Mouse (Mus musculus) MEL (cell line): ENCODE results near the gene Nfrkb. TPM values are rescaled to one million over a fixed set of nuclear protein-coding genes. Genes with fewer than 3 reads are reported as not detected.

Experiments
- DNase-seq: peaks from one replicate; pipeline ENCODE4 v3.0.0; 2011; ENCODE audit warnings: low read depth, low spot score
- H3K27ac ChIP-seq: 2 replicates; pipeline ENCODE4 v1.5.1; 2012; ENCODE audit warnings: low read depth, mild to moderate bottlenecking, control low read depth, low read length, moderate library complexity; ENCODE audit not compliant: control insufficient read depth
- H3K27me3 ChIP-seq, 2 experiments: fragments of 150-350 bp in 1 of 2; sonication (generic) in 1 of 2; 2 replicates each; pipeline ENCODE4 v1.6.1; 2012; ENCODE audit warnings: low read length in 2 of 2, mild to moderate bottlenecking in 2 of 2, improper control_type of control experiment in 1 of 2, moderate library complexity in 1 of 2; ENCODE audit not compliant: insufficient read depth in 2 of 2, control insufficient read depth in 1 of 2
- H3K36me3 ChIP-seq, 2 experiments: 2 replicates each; pipeline ENCODE4 v1.6.1; 2012 to 2014; ENCODE audit warnings: low read length in 2 of 2, improper control_type of control experiment in 1 of 2, inconsistent platforms in 1 of 2, mild to moderate bottlenecking in 1 of 2; ENCODE audit not compliant: insufficient read depth in 2 of 2, control insufficient read depth in 1 of 2
- H3K4me1 ChIP-seq, 2 experiments: fragments of 150-350 bp in 1 of 2; sonication (generic) in 1 of 2; 2 replicates each; pipeline ENCODE4 v1.6.1; 2012; ENCODE audit warnings: low read length in 2 of 2, improper control_type of control experiment in 1 of 2, mild to moderate bottlenecking in 1 of 2; ENCODE audit not compliant: insufficient read depth in 2 of 2, control insufficient read depth in 1 of 2
- H3K4me3 ChIP-seq, 2 experiments: fragments of 150-350 bp in 1 of 2; sonication (generic) in 1 of 2; 2 replicates each; pipeline ENCODE4 v1.5.1; 2012; ENCODE audit warnings: low read depth in 2 of 2, low read length in 2 of 2, mild to moderate bottlenecking in 2 of 2, moderate library complexity in 2 of 2, control low read depth in 1 of 2, improper control_type of control experiment in 1 of 2; ENCODE audit not compliant: control insufficient read depth in 1 of 2, insufficient read depth in 1 of 2
- H3K79me2 ChIP-seq: 2 replicates; pipeline ENCODE4 v1.6.1; 2012; ENCODE audit warnings: mild to moderate bottlenecking, low read length, moderate library complexity; ENCODE audit not compliant: control insufficient read depth, poor library complexity, insufficient read depth
- H3K9ac ChIP-seq: 2 replicates; pipeline ENCODE4 v1.6.1; 2012; ENCODE audit warnings: low read depth, mild to moderate bottlenecking, control low read depth, low read length, moderate library complexity; ENCODE audit not compliant: control insufficient read depth, poor library complexity, severe bottlenecking
- H3K9me3 ChIP-seq: fragments of 150-350 bp; sonication (generic); replicated peaks from 2 replicates; pipeline ENCODE4 v1.6.1; 2012; ENCODE audit warnings: mild to moderate bottlenecking, low read length, improper control_type of control experiment, moderate library complexity; ENCODE audit not compliant: insufficient read depth
- BHLHE40 ChIP-seq: IDR thresholded peaks from 2 replicates; pipeline ENCODE4 v1.6.1; 2012; ENCODE audit warnings: low read depth, mild to moderate bottlenecking, inconsistent platforms, low read length, improper control_type of control experiment, borderline replicate concordance
- CHD2 ChIP-seq: IDR thresholded peaks from 2 replicates; pipeline ENCODE4 v1.6.1; 2011; ENCODE audit warnings: low read length, improper control_type of control experiment
- E2F4 ChIP-seq: IDR thresholded peaks from 2 replicates; pipeline ENCODE4 v1.6.1; 2011; ENCODE audit warnings: low read depth, low read length, improper control_type of control experiment, borderline replicate concordance
- ELF1 ChIP-seq: IDR thresholded peaks from 2 replicates; pipeline ENCODE4 v1.6.1; 2014; ENCODE audit warnings: low read depth, mild to moderate bottlenecking, inconsistent platforms, low read length, improper control_type of control experiment, moderate library complexity
- ETS1 ChIP-seq: IDR thresholded peaks from 2 replicates; pipeline ENCODE4 v1.6.1; 2012; ENCODE audit warnings: low read depth, mild to moderate bottlenecking, inconsistent platforms, low read length, improper control_type of control experiment, moderate library complexity
- GABPA ChIP-seq: IDR thresholded peaks from 2 replicates; pipeline ENCODE4 v1.6.1; 2012; ENCODE audit warnings: low read depth, mild to moderate bottlenecking, inconsistent platforms, low read length, improper control_type of control experiment, moderate library complexity
- GATA1 ChIP-seq: IDR thresholded peaks from 2 replicates; pipeline ENCODE4 v1.6.1; 2011; ENCODE audit warnings: low read depth, low read length, improper control_type of control experiment
- MAZ ChIP-seq: IDR thresholded peaks from 2 replicates; pipeline ENCODE4 v1.6.1; 2012; ENCODE audit warnings: low read depth, mild to moderate bottlenecking, inconsistent platforms, low read length, improper control_type of control experiment
- MEF2A ChIP-seq: IDR thresholded peaks from 2 replicates; pipeline ENCODE4 v1.6.1; 2014; ENCODE audit warnings: low read depth, mild to moderate bottlenecking, inconsistent platforms, low read length, improper control_type of control experiment; ENCODE audit not compliant: poor library complexity, insufficient replicate concordance, severe bottlenecking; ENCODE audit errors: extremely low read depth
- MXI1 ChIP-seq: IDR thresholded peaks from 2 replicates; pipeline ENCODE4 v1.6.1; 2011; ENCODE audit warnings: mild to moderate bottlenecking, low read depth, low read length, improper control_type of control experiment
- MYB ChIP-seq: IDR thresholded peaks from 2 replicates; pipeline ENCODE4 v1.6.1; 2011; ENCODE audit warnings: mild to moderate bottlenecking, low read depth, low read length, improper control_type of control experiment
- MYC ChIP-seq: IDR thresholded peaks from 2 replicates; pipeline ENCODE4 v1.6.1; 2011; ENCODE audit warnings: low read depth, mild to moderate bottlenecking, low read length, improper control_type of control experiment, moderate library complexity
- NELFE ChIP-seq: IDR thresholded peaks from 2 replicates; pipeline ENCODE4 v1.6.1; 2011; ENCODE audit warnings: low read depth, low read length, improper control_type of control experiment
- NRF1 ChIP-seq: IDR thresholded peaks from 2 replicates; pipeline ENCODE4 v1.6.1; 2014; ENCODE audit warnings: low read depth, mild to moderate bottlenecking, inconsistent platforms, low read length, improper control_type of control experiment, moderate library complexity; ENCODE audit not compliant: poor library complexity, insufficient read depth, severe bottlenecking
- POLR2A ChIP-seq, 2 experiments: IDR thresholded peaks; 2 replicates each; pipeline ENCODE4 v1.6.1; 2011 to 2012; ENCODE audit warnings: low read length in 2 of 2, mild to moderate bottlenecking in 2 of 2, control low read depth in 1 of 2, improper control_type of control experiment in 1 of 2, low read depth in 1 of 2, moderate library complexity in 1 of 2; ENCODE audit not compliant: control insufficient read depth in 1 of 2, insufficient read depth in 1 of 2, poor library complexity in 1 of 2
- POLR2AphosphoS2 ChIP-seq: IDR thresholded peaks from 2 replicates; pipeline ENCODE4 v1.6.1; 2011; ENCODE audit warnings: low read length, improper control_type of control experiment
- RAD21 ChIP-seq: IDR thresholded peaks from 2 replicates; pipeline ENCODE4 v1.6.1; 2011; ENCODE audit warnings: mild to moderate bottlenecking, low read depth, low read length, improper control_type of control experiment
- RCOR1 ChIP-seq: IDR thresholded peaks from 2 replicates; pipeline ENCODE4 v1.6.1; 2012; ENCODE audit warnings: low read depth, mild to moderate bottlenecking, inconsistent platforms, low read length, improper control_type of control experiment
- SIN3A ChIP-seq: IDR thresholded peaks from 2 replicates; pipeline ENCODE4 v1.6.1; 2012; ENCODE audit warnings: low read length, improper control_type of control experiment, inconsistent platforms
- UBTF ChIP-seq: IDR thresholded peaks from 2 replicates; pipeline ENCODE4 v1.6.1; 2012; ENCODE audit warnings: low read depth, mild to moderate bottlenecking, inconsistent platforms, low read length, improper control_type of control experiment, moderate library complexity, borderline replicate concordance; ENCODE audit not compliant: insufficient read depth
- ZC3H11A ChIP-seq: IDR thresholded peaks from 2 replicates; pipeline ENCODE4 v1.6.1; 2012; ENCODE audit warnings: low read depth, mild to moderate bottlenecking, inconsistent platforms, low read length, improper control_type of control experiment
- polyA plus RNA-seq, 2 experiments: library from polyadenylated mRNA; stranded (reverse) in 1 of 2; unstranded in 1 of 2; fragments of >175 nt in 1 of 2; fragments of >200 nt in 1 of 2; gene quantifications; 2 replicates each; pipeline versions ENCODE4 v1.2.1 to v1.2.4; 2012; ENCODE audit warnings: low replicate concordance in 2 of 2, low read depth in 1 of 2; ENCODE audit not compliant: insufficient read length in 2 of 2, insufficient read depth in 1 of 2, missing spikeins in 1 of 2
- total RNA-seq: library from RNA; depleted of rRNA; stranded (reverse); fragments of 300-350 nt; gene quantifications from 2 replicates; pipeline ENCODE4 v1.2.3, GENCODE M21; 2012

Gene Nfrkb
- total and polyA plus RNA-seq, 3 experiments = 20.3 to 54.1 (median 33.8) TPM

- TF ChIP-seq ELF1 = no peak
- no peak for TF ChIP-seq MEF2A
- no peak for TF ChIP-seq RCOR1
- TF ChIP-seq GATA1 = no peak
- no peak for TF ChIP-seq BHLHE40
- no peak for TF ChIP-seq CHD2
- no peak for TF ChIP-seq POLR2AphosphoS2
- no peak for TF ChIP-seq ZC3H11A
- TF ChIP-seq ETS1 = no peak
- TF ChIP-seq SIN3A = no peak
- no peak for TF ChIP-seq UBTF
- TF ChIP-seq MXI1 = no peak
- no peak for TF ChIP-seq NELFE
- no peak for TF ChIP-seq MYB
- no peak for TF ChIP-seq E2F4
- TF ChIP-seq MYC = no peak
- no peak for TF ChIP-seq MAZ
- no peak for TF ChIP-seq GABPA
- TF ChIP-seq RAD21 = no peak
- no peak for TF ChIP-seq NRF1
- no peak overlapping the region for H3K27ac ChIP-seq
- H3K79me2 ChIP-seq = no peaks in the 10 kb centered on the region
- H3K9ac ChIP-seq = no peak overlapping the region
- H3K4me3 ChIP-seq = no peak overlapping the region
- no peak for DNase-seq
- H3K9me3 ChIP-seq = no peaks in the 10 kb centered on the region
- no peaks in the 10 kb centered on the region for H3K4me1 ChIP-seq
- H3K36me3 ChIP-seq = no peaks in the 10 kb centered on the region
- H3K27me3 ChIP-seq = peaks cover 0 to 2% of the 10 kb centered on the region in 2 experiments
These were observed 45.8 kb downstream of the Nfrkb start for GRCm38 (mm10) chr9:31431751-31432150.

- Histone ChIP-seq H3K4me3 (no peak overlapping the region), H3K27ac (no peak overlapping the region), H3K9ac (no peak overlapping the region), H3K27me3 (peaks cover 0 to 3% of the 10 kb centered on the region in 2 experiments), H3K79me2 (no peaks in the 10 kb centered on the region), H3K4me1 (no peaks in the 10 kb centered on the region), H3K36me3 (no peaks in the 10 kb centered on the region)
- peak; percentile 22 for DNase-seq
- TF ChIP-seq MAZ (no peak), ELF1 (no peak), POLR2A (IDR thresholded peaks at IDR 0.05; ENCODE audit: control insufficient read depth in 1 of 2, insufficient read depth in 1 of 2, low read depth in 1 of 2, low read length in 2 of 2, poor library complexity in 1 of 2) (no peak)
- TF ChIP-seq, all 39 proteins: peak for 0
- no peaks in the 10 kb centered on the region for H3K9me3 ChIP-seq
These were observed 46.5 kb downstream of the Nfrkb start for GRCm38 (mm10) chr9:31432336-31432975.
